Mouse (Mus musculus): ENCODE data around the gene Tle4.

GRCm38 (mm10) chr19:14588221-14589123, 9.4 kb downstream of the Tle4 start:
- TF ChIP-seq POLR2A (IDR thresholded peaks at IDR 0.05; ENCODE audit: extremely low read depth, insufficient read depth, low read length) (no peak), CTCF (IDR thresholded peaks at IDR 0.05; ENCODE audit: low read depth, low read length) (no peak)
